Mouse (Mus musculus): ENCODE measurements around the gene Gcgr.
"Not testable (repeated sequence)": the region's sequence is repeated elsewhere in the genome, so short reads cannot be mapped to it uniquely, and the experiment has no call there.

GRCm38 (mm10) chr11:120514262-120514661, 16.2 kb upstream of the Gcgr start:
- TF ChIP-seq POLR2A, CTCF (IDR thresholded peaks at IDR 0.05; ENCODE audit: insufficient read depth, low read depth, low read length): not testable (repeated sequence)

Data from olfactory bulb, adult 2 months (tissue).